Mouse (Mus musculus): Measurements from ENCODE around the gene Cep128.
"Not testable (repeated sequence)": the region's sequence is repeated elsewhere in the genome, so short reads cannot be mapped to it uniquely, and the experiment has no call there.

Gene Cep128

GRCm38 (mm10) chr12:91027681-91028080, 356.5 kb downstream of the Cep128 start:
- ChIA-PET CTCF (no interaction called here), POLR2A (no interaction called here)

- ChIA-PET POLR2A (no interaction called here), CTCF (no interaction called here)
These were observed 357.1 kb downstream of the Cep128 start for GRCm38 (mm10) chr12:91027100-91027499.

- POLR2A ChIA-PET = no interaction called here
- CTCF ChIA-PET = no interaction called here
These were observed 369.1 kb downstream of the Cep128 start for GRCm38 (mm10) chr12:91015075-91015474.

- POLR2A ChIA-PET = no interaction called here
- CTCF ChIA-PET = no interaction called here
These were observed 371.2 kb downstream of the Cep128 start for GRCm38 (mm10) chr12:91013043-91013442.

GRCm38 (mm10) chr12:91012184-91012583, 372.0 kb downstream of the Cep128 start:
- CTCF ChIA-PET = interaction anchor here in 1 of 4 experiments (0.6 to 0.7 kb wide), 2 partner anchors 137 to 997 kb away, joined by 3 read pairs; no protein-coding TSS in a partner anchor
- POLR2A ChIA-PET = no interaction called here

- CTCF ChIA-PET = no interaction called here
- POLR2A ChIA-PET = no interaction called here
These were observed 375.5 kb downstream of the Cep128 start for GRCm38 (mm10) chr12:91008736-91009135.

GRCm38 (mm10) chr12:91008170-91008569, 376.0 kb downstream of the Cep128 start:
- POLR2A ChIA-PET = no interaction called here
- CTCF ChIA-PET = no interaction called here

- CTCF ChIA-PET = interaction anchor here in 1 of 4 experiments (0.6 kb wide), 1 partner anchor 327 kb away, joined by 3 read pairs; no protein-coding TSS in a partner anchor
- POLR2A ChIA-PET = interaction anchor here in 1 of 4 experiments (0.6 kb wide), 1 partner anchor 13 kb away, joined by 3 read pairs; no protein-coding TSS in a partner anchor
These were observed 386.7 kb downstream of the Cep128 start for GRCm38 (mm10) chr12:90997539-90997938.

GRCm38 (mm10) chr12:90993331-90993730, 390.9 kb downstream of the Cep128 start:
- POLR2A ChIA-PET = no interaction called here
- CTCF ChIA-PET = no interaction called here

GRCm38 (mm10) chr12:90987782-90988181, 396.4 kb downstream of the Cep128 start:
- POLR2A ChIA-PET = no interaction called here
- CTCF ChIA-PET = interaction anchor here in 1 of 4 experiments (0.5 kb wide), 1 partner anchor 1675 kb away, joined by 4 read pairs; no protein-coding TSS in a partner anchor

GRCm38 (mm10) chr12:90987259-90987658, 396.9 kb downstream of the Cep128 start:
- ChIA-PET CTCF (interaction anchor here in 1 of 4 experiments (0.5 kb wide), 1 partner anchor 1675 kb away, joined by 4 read pairs; no protein-coding TSS in a partner anchor), POLR2A (no interaction called here)

- POLR2A ChIA-PET = no interaction called here
- CTCF ChIA-PET = no interaction called here
These were observed 402.2 kb downstream of the Cep128 start for GRCm38 (mm10) chr12:90982018-90982417.

GRCm38 (mm10) chr12:90976406-90976805, 407.8 kb downstream of the Cep128 start:
- POLR2A ChIA-PET = interaction anchor here in 1 of 4 experiments (0.6 kb wide), 1 partner anchor 366 kb away, joined by 3 read pairs; no protein-coding TSS in a partner anchor
- CTCF ChIA-PET = not testable (repeated sequence)

GRCm38 (mm10) chr12:90975429-90975828, 408.8 kb downstream of the Cep128 start:
- ChIA-PET CTCF (no interaction called here), POLR2A (interaction anchor here in 1 of 4 experiments (0.6 kb wide), 1 partner anchor 295 kb away, joined by 3 read pairs; no protein-coding TSS in a partner anchor)

GRCm38 (mm10) chr12:90971156-90971555, 413.1 kb downstream of the Cep128 start:
- ChIA-PET POLR2A (no interaction called here), CTCF (no interaction called here)

GRCm38 (mm10) chr12:90961386-90962017, 422.7 kb downstream of the Cep128 start:
- POLR2A ChIA-PET = no interaction called here
- CTCF ChIA-PET = no interaction called here

- ChIA-PET POLR2A (interaction anchor here in 1 of 4 experiments (0.6 kb wide), 1 partner anchor 245 kb away, joined by 3 read pairs; no protein-coding TSS in a partner anchor), CTCF (interaction anchor here in 2 of 4 experiments (0.6 kb wide), 2 partner anchors 71 to 249 kb away, joined by 3 read pairs; no protein-coding TSS in a partner anchor)
These were observed 429.3 kb downstream of the Cep128 start for GRCm38 (mm10) chr12:90954740-90955473.
